Mouse (Mus musculus) cerebellum, postnatal 14 days (tissue): Measurements from ENCODE around the gene Hk2.

Experiments
- DNase-seq, 2 experiments: peaks; one replicate each; pipeline ENCODE4 v3.0.0; 2021; ENCODE audit warnings: mixed read lengths in 2 of 2

The Hk2 gene

DNA sequence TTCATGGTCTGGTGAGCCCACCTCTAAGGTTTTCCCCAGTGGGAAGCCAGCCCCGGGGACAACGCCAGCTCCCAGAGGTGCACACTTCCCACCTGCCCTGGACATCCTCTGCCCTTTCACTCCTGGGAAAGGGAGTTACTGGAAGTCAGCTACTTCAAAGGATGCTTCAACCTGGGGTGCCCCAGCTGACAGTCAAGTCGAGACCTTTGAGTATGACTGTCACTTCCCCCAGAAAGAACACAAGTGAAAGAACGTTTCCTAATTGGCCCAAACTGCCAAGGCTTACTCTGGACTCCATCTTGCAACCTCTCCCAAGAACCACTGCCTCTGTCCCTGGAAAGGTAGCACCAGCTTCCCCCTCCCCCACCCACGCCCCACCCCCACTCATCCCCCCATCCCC lies 4.5 kb downstream of the Hk2 start:
- DNase-seq: no peak

DNA sequence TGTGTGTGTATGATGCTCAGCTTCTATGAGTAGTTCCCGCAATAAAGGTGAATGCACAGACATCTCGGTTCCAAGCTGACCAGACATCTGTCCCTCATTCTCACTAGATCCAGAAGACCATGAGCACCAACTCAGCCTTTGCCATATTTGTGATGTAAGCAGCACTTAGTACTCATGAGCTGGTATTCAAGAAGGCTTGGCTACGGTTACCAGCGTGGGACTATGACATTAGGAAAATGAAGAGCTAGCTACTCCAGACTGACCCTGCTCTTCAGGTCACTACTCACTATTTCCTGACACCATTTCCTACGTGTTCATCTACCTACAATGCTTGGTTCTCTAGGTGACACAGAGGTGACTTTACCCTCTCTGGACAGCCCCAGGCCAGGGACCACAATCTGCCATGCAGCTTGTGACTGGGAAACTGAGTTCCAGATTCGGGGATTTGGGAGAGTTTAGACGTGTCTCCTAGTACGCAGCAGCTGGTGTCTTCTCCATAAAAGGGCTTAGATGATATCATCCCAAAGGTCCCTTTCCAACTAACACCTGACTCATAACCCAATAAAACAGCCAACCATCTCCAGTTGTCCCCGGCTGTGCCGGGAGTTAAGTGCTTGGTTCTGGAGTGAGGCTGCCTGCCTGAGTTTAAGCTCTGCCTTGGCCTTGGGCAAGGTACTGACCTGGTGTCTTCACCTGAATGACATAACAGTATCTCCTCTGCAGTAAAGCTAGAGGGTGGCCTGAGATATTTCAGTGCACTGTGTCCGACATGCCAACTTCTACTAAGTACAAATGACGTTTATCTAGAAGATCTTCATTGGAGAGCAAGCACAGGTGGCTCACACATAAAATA lies 6.3 kb downstream of the Hk2 start:
- DNase-seq: no peak

DNA sequence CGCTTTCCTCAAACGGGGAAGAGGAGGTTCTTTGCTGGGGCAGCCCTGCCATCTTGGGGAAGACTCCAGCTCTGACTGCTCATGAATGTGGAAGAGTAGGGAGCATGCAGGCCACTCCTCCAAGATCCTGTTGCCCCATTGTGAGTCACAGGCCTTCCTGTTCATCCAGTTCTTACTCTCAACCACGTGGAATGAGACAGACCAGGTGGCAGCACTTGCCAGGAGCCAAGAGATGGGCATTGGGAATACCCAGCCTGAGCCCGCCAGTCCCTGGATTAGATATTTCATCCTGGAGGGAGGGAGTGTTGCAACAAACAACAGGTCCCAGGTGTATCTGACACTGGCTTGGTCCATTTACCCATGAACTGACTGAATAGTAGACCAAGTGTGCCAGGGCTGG lies 7.6 kb downstream of the Hk2 start:
- DNase-seq: no peak

DNA sequence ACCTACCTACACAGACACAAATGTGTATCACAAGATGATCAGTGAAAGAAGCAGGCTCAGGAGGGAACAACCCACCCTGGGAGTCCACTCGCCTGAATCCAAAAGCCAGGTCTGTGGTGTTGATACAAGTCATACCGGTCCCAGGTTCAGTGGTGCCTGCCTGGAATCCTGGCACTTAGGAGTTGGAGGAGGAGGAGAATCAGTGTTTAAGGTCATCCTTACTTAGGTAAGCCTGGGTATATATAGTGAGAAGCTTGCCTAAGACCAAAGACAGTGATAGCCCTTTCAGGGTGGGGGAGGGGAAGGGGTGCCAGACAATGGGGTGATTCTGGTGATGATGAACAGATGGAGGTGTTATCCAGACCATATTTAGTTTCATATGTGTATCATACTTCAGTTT lies 9.0 kb downstream of the Hk2 start:
- no peak for DNase-seq

DNA sequence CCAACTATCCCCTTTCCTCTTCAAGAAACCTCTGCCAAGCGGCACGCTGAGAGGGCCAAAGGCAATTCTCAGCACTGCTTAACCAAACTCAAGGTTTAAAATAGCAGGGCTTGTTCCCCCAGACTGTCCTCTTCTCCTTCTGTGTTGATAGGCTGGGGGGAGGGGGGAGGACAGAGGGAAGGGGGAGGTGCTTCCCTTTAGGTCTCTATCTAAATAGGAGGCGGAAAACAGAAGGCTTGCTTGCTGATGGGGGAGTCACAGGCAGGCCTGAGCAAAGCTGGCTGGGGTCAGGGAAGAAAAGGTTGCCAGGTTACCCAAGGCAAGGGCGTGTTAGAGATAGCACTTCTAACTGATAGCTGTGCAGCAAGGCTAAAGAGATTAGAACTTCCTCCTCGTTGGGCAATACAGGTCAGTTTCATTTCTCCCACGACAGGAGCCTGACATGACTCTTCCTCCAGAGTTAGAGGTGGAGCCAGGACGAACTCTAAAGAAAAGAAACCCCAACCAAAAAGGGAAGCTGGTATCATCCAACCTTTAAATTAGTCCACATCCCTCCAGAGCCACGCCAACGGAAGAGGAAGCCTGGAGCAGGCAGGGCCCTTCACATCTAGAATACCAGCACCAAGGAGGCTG lies 10.3 kb downstream of the Hk2 start:
- no peak for DNase-seq

DNA sequence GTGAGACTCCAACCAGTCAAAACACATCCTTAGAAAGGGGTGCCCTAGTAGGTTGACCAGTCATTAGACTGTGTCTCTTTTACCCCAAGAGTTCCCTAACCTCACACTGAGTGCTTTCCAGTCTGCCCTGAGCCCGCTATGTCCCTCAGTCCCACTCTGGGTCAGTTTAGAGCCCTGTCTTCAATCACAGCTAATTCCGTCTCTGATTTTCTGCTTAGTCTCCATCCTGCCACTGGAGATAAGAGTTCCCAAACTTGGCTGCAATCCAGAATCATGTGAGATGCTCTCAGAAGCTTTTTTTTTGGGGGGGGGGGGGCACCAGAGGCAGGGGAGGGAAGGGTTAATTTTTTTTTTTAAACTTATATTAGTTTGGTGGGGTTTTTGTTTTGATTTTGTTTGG lies 11.5 kb downstream of the Hk2 start:
- no peak for DNase-seq

DNA sequence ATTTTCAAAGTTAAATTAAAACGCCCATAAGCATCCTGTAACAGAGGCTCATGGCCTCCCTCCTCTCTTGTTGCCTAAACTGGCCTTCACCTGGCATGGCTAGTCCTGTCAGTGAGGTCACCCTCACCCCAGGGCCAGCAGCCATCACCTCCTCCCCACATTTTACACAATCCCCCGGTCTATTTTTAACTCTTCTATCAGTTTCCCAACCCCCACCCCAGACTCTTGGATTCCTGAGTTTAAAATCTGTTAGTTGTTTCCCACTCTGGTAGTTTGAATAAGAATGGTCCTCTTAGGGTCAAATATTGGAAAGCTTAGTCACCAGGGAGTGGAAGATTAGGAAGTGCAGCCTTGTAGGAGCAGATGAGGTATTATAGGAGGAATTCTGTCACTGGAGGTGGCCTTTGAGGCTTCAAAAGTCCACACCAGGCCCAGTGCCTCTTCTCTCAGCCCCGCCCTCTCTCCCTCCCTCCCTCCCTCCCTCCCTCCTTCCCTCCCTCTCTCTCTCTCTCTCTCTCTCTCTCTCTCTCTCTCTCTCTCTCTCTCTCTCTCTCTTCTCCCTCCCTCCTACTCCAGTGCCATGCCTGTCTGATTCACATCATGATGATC lies 13.4 kb downstream of the Hk2 start:
- DNase-seq: no peak

DNA sequence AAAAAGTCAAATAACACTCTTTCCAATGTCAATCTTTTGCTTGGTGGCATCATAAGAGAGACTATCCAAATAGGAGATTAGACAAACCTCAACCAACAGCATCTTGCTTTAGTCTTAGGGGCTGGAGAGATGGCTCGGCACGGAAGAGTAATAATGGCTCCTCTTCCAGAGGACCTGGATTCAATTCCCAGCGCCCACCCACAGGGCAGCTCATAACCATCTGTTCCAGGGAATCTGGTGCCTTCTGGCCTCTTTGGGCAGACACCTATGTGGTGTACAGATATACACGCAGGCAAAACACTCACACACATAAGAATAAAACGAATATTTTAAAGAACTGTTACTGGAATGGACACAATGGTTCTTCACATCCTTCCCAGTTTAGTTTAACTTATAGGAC lies 15.0 kb downstream of the Hk2 start:
- peak in 1 of 2 experiments; percentile 38 for DNase-seq

DNA sequence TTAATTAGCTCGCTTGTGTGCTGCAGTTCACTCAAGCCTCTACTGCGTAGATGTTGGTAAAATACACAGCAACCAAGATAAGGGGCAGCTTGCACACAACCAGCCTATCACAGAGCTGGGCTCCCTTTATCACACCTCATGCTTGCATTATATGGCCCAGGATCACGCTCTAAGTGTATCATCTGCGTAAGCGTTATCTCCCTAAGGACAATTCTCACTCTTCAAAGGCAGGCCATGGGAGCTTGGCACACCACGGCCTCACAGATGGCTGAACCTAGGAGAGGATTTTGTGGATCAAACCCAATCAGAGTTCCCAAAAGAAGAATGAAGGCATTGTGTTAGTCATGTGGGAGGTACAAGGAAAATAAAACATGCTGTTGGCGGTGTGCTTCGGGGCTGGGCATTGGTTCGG lies 17.4 kb downstream of the Hk2 start:
- peak; percentile 51 to 62 for DNase-seq

DNA sequence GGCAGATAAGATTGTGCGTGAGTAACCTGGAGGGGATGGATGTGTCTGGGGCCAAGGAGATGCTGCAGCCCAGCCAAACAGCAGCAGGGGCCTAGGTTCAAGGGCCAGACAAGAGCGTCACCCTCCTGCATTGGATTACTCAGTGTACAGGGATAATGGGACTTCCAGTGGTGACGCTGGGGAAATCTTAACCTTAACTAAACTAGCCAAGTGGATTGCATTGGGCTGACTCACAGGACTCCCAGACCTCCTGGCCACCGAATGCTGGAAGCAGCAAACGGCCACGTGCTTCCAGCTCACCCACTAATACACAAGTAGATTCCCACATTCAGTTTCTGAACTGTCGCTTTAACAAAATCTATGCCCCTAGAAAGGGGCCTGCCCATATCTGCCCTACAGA lies 18.0 kb downstream of the Hk2 start:
- peak in 1 of 2 experiments; percentile 31 for DNase-seq

DNA sequence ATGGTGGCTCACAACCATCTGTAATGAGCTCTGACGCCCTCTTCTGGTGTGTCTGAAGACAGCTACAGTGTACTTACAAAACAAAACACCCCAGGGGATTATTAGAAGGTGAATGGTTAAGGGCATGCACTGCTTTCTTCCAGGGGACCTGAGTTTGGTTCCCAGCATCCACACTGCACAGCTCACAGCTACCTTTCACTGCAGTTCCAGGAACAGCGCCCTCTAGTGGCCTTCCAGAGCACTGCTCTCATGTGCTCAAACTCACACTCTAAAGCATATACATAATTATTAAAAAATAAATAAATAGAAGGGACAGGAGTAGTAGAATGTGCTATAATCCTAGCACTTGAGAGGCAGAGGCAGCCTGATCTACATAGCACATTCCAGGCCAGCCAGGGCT lies 18.9 kb downstream of the Hk2 start:
- DNase-seq: no peak

DNA sequence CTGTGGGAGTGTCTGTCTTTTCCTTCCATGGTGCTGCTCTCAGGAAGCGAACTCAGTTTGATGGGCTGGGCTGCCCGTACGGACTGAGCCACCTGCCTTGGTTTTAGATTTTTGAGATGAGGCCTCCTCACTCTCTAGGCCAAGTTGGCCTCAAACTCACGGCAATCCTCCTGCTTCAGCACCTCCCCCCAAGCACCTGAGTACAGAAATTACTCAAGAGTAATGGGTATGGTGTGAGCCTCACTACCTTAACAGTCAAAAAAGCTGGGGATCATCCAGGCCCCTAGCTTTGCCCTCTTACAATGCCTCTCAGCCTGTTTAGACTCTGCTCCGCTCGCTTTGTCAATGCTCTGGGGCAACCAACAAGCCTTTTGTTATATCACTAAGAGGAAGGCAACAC lies 19.5 kb downstream of the Hk2 start:
- DNase-seq: no peak

DNA sequence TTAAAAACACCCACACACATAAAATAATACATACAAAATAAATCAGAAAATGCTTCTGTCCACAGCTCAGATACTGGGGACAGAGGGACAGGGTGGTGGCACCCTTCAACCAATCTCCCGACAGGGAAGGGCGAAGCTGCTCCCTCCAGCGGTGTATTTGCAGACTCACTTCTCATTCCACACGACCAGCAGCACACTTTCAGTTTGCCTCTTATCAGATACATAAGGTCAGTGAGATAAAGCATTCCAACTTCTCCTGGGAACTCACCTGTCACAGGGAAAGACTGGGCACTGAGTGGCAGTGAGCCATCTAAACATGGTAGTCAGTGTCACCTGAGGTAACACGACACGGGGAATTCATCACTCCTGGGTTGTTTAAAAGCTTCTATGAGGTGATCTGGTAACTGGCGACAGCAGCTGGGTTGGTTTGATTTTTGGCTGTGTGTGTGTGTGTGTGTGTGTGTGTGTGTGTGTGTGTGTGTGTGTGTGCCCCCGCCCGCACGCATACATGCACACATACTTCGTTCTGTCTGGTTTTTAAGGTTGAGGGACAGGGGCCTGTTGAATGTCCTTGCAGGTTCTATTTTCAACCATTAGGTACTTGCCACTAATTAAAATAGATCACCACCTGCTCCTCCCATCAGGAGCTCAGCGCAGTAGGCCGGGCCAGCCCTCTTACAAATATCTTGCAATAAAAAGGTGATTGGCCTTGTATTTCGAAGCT lies 20.5 kb downstream of the Hk2 start:
- DNase-seq: peak in 1 of 2 experiments; percentile 57

DNA sequence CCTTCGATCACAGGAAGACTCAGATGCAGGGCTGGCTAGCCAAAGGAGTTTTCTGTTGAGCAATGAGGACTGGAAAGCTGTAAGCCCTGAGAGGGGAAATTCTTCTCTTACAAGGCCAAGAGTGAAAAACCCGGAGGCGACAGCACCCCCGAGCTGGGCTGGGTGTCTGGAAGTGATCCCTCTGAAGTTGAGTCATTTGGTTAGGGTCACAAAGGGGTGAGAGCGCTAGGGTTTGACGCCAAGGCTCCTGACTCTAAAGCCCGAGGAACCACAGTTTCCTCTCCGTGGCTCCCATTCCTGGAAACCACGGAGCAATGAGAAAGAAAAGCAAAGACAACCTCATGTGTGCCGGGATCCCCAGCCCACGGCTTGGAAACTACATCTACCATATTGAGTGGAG lies 21.2 kb downstream of the Hk2 start:
- no peak for DNase-seq

DNA sequence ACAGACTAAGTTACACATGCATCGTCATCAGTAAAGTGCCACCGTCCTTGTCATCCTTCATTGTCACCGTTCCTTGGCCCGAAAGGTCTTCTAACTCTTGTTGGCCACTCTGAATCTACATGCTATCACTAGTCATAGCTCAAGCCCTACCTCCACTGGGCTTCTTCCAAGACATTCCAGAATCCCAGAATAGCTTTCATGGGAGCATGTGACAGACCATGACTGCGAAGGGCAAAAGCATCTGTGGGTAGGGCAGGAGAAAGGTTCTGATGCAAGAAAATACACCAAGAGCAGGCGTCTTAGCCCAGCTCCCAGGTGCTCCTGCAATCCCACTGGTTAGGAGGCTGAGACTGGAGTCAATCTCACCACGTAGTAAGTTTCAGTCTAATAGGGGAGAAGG lies 22.5 kb downstream of the Hk2 start:
- no peak for DNase-seq

DNA sequence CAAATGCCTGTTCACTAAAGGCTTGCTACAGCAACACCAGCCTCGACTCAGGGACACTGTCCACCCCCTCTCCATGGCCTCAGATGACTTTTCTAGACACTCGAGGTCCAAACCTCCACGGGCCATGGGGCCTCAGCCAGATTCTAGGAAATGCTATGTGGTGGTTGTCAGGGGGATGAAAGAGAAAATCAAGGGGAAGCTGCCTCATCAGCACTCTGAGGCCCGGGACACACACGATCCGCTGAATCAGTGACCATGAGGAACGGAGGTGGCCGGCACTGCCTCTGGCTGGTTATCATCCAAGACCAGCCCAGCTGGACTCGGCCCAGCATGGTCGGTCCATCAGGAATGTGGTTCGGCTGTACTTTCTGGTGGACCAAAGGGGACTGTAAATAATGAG lies 23.2 kb downstream of the Hk2 start:
- peak; percentile 44 to 52 for DNase-seq

DNA sequence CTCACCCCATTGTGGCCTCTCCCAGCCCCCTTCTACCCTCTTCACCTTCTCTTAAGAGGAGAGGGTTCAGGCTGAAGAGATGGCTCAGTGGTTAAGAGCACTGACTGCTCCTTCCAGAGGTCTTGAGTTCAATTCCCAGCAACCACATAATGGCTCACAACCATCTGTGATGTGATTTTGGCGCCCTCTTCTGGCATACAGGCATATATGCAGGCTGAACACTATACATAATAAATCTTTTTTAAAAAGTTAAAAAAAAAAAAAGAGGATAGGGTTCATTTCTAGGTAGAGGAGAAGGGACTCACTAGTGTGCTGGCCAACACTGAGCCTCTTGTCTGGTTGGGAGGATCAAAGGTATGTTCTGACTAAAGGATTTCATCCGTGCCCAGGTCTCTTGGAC lies 24.2 kb downstream of the Hk2 start:
- DNase-seq: no peak

DNA sequence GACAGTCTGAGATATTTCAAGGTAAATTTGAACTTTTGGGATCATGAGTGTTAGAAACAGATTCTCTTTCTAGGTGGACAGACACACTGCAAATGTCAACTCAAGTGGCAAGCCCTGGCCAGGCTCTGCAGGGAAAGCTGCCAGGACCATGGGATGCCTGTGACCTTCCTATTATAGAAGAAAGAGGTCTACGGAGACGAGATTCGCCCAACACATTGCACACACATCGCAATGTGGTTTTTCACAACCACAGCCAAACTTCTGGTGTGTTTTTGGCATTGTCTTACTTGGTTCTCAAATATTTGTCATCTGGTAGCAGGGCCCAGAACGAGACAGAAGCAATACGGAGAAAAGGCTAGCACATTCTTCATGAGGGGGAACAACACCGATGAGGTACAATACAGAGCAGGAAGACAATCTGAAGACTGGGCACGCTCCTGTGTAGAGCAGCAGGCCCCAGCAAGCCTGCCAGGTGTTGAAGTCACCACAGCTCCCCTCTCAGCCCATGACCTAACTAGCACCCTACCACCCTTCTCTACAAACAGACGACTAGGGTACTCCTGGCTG lies 26.1 kb downstream of the Hk2 start:
- peak; percentile 58 to 59 for DNase-seq

DNA sequence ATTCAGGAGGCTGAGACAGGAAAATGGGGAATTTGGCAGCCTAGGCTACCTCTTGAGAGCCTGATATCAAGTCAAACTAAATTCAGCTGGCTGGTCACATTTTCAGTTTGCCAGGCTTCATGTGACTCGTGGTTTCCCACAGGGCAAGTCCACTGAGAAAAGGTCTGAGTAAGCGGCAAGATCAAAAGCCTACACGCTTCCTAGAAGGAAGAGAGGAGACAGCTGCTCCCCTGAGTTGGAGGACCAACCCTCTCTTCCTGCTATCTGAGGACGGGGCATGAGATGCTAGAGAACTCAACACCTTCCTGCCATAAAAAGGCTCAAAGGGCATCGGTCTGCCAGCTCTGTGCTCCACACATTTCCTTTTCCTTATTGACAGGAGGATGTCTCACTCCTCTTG lies 27.2 kb downstream of the Hk2 start:
- DNase-seq: no peak

DNA sequence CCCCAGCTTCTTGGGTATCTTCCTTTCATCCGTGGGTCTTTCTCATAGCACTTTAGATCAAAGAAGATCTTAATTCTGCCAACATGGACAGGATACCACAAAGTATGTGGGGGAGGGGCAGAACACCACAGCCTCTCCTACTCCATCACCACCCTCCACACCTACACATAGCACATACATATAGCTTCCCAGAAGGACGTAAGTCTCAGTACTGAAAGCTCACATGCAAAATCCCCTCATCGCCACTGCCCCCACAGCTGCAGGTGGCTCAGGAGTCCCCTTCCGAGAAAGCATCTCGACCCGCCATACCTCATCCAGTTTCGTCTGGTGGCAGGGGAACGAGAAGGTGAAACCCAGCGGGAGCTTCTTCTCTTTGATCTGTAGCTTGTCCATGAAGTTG lies 29.7 kb downstream of the Hk2 start:
- no peak for DNase-seq

DNA sequence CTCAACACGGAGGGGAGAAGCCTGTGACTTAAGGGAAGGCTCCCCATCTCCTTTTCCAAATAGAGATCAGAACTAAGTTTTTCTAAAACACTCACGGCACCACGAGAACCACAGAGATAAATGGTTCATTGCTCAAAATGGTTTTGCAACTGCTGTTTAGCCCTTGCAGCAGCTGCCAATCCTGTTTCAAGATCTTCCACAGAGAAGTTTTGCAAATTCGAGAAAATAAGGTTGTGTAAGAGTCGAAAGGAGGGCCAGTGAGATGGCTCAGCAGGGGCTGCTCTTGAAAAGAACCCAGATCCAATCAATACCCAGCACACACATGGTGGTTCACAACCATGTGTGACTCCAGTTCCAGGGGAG lies 32.8 kb downstream of the Hk2 start:
- DNase-seq: no peak

DNA sequence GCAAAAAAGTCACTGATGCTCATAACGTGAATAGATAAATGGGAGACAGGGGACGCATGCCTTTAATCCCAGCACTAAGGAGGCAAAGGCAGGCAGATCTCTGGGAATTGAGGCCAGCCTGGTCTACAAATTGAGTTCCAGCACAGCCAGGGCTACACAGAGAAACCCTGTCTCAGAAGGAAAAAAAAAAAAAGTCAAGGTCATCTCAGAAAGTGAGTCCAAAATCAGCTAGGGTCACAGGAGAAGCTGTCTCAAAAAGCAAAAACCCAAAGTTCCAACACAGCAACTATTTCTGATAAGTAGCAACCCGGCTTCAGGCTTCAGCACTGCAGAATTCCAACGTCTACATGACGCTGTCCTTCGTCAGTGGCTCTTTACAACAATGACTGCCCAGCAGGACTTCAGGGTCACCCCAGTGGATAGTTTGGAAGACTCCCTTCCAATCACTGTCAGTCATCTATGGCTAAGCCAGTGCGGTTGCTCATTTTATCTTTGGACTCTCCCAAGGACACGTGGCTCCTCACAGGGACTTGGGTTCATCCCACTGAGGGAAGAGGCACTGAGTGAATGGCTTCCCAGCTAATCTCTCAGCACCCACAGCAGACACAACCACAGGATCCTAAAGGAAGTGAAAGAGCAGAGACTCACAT lies 33.3 kb downstream of the Hk2 start:
- DNase-seq: no peak

DNA sequence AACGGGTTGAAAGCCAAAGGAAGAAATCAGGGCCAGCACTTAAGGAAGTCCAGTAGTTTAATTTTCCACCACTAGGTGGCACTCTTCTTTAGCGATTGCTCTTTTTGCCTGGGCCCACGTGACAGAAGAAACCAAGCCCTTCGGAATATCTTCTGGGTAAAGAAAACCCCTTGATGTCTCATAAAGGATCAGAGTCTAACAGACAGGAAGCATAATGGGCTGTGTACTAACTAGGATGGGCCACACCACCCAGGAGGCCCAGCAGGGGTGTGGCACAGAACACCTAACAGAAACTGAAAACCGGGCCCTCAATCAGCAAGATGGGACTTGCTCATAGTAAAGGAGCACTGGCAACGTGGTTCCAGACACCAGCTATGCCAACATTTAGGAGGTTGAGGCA lies 34.0 kb downstream of the Hk2 start:
- DNase-seq: peak; percentile 84 to 86
